Mouse (Mus musculus): Measurements from ENCODE around the gene Ephb2. TPM values are rescaled to one million over a fixed set of nuclear protein-coding genes. Genes with fewer than 3 reads are reported as not detected.

Ephb2 gene
- total RNA-seq, 4 experiments from 2014 or later: 13.2 to 15.0 (median 14.0) TPM

DNA sequence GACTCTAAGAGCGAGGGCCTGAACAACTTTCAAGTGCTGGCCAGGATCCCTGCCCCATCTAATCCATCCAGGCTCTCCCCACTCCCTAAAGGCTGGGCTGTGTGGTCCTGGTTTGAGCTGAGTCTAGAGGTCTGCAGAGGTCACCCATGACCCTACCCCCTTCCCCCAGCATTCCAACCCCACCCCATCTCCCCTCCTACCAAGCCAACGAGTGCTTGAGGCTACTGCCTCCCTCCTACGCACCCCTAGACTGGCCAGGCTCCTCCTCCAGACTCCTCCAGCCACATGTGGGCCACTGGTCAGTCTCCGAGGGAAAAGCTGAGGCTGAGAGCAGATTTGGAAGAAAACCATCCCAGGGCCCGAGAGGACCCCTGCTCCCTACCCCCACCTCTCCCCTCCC is 72.4 kb downstream of the Ephb2 start:
- DNase-seq (ENCODE audit: low spot score in 2 of 2): no peak

DNA sequence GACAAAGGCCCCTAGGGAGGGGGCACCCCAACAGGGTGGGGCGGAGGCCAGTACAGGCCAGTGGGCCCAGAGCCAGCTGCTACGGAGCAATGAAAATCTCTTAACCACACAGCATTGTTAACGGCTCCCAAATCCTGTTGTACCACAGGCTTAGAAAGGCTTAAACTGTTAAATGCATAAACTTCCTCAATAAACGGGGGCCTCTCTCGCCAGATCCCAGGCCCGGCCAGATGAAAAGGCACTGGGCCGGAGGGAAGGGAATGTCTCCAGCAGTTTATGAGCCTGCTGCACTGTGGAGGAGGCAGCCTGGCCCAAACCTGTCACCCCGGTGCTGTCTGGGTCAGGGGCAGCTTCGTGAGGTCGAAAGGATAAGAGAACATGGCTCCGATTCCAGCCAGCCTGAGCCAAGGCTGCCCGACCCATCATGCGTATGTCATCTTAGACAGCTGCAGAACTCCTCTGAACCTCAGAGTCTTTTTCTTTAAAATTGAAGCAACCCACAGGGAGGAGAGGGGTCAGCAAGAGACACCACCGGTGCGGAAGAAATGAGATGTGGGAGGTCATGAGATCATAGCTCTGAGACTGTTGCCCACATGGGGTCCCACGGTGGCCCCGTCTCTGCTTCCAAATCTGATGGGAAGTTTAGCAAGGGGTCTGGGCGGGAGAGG is 73.9 kb downstream of the Ephb2 start:
- DNase-seq (ENCODE audit: low spot score in 2 of 2): no peak

DNA sequence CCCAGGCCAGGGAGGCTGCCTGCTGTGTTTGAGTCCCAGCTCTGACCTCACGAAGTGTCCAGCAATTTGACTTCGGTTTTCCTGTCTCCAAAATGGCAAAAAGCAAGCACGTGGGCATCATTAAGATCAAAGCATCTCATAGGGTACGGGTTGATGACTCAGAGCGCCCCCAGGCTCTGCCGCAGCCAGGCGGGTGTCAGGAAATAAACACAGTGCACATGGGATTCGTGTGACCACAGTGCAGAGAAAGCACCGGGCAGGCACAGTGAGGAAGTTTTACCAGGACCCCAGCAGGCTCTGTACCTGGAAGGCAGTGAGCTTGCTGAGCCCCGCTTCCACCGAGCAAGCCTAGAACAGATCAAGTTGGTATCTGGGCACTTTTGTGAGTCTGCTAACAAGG is 74.9 kb downstream of the Ephb2 start:
- no peak for DNase-seq (ENCODE audit: low spot score in 2 of 2)

DNA sequence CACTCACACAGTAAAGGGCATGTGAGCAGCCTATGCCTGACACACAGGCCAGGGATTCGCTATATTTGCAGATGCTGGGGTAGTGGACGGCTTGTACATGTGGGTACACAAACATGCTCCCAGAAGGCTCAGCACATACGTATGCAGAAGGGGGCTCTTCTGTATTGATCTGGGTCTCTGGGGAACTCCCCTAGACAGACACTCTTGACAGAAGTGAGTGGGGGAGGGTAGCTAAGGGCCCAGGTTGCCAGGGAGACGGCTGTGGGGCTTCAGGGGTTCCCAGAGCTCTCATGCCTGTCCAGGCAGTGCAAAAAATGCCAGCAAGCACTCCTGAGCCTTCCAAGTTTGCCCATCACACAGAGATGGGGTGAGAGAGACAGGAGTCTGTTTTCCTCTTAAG is 78.7 kb downstream of the Ephb2 start:
- DNase-seq (ENCODE audit: low spot score in 2 of 2): no peak

DNA sequence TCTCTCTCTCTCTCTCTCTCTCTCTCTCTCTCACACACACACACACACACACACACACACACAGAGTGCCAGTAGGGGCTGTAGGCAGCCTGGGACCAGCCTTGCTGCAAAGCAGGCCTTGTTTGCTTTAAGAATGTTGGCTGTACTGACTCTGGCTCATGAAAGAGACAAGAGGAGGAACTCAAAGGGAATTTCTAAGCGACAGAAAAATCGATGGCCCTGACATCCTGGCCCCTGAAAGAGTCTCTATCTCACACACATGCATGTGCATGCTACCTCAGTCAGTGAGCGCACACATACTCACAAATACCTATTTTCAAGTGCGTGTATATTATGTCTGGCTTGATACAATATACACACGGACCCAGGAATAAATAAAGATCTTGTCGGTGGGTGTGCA is 79.3 kb downstream of the Ephb2 start:
- DNase-seq (ENCODE audit: low spot score in 2 of 2): no peak

DNA sequence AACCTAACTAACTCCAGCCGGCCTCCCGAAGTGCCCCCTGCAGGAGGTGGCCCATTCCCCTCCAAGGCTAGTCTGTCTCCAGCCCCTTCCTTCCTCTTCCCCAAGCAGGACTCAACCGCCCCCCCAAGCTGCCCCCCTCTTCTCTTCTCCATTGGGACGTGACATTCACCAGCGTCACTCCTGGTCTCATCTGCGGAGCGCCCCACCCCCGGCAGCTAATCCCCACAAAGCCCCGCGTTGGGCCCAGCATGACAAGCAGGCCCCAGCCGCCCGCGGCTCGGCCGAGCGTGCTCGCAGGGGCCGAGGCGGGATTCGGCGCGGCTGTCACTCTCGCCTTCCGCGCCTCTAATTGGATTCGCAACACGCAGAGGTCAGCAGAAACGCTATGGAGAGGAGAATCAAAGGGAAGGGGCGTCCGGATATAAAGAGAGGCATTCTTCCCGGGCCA is 80.4 kb downstream of the Ephb2 start:
- peak in 1 of 2 experiments; percentile 36 for DNase-seq (ENCODE audit: low spot score in 2 of 2)

DNA sequence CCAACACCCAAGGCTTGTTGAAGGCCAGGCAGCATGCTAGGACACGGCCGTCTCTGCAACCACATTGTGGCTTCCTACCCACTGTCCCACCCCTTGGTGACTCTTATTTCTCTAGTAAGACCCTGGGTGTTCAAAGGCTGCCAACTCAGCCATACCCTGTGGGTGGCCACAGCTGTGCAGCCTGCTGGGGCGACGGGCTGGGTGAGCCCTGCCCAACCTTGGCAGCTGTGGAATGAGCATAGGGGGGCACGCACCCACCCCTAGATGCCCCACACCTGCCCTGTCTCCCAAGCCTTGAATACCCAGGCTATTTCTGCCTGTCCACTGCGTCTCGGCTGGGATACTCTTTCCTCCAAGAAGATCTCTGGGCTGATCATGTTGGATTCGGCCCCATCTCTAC is 81.5 kb downstream of the Ephb2 start:
- no peak for DNase-seq (ENCODE audit: low spot score in 2 of 2)

DNA sequence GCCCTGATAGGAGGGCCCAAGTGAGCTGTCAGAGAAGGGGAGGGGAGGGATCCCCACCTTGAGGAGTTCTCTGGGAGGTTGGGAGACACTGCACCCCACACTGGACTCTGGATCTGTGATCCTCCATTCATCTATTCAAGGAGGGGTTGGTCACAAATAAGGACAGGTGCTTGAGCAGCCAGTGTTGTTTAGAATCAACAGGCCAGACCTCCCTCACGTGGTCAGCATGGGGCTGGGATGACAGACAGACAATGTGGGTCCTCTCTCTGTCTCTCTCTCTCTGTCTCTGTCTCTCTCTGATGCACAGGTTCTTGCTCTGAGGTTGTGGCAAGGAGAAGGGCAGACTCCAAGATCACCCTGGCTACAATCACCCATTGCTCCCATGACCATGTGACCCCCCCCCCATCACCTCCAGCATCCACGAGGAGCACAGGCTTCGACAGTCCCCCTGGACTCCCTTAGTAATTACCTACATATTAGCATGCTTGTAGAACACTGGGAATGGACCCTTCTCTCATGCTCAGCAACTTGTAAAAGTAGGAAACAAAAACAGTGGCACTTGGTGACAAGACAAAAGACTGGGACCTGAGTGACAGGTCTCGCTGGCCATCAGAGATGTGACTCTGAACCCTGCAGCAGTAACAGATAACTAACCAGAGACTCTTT is 84.3 kb downstream of the Ephb2 start:
- no peak for DNase-seq (ENCODE audit: low spot score in 2 of 2)

DNA sequence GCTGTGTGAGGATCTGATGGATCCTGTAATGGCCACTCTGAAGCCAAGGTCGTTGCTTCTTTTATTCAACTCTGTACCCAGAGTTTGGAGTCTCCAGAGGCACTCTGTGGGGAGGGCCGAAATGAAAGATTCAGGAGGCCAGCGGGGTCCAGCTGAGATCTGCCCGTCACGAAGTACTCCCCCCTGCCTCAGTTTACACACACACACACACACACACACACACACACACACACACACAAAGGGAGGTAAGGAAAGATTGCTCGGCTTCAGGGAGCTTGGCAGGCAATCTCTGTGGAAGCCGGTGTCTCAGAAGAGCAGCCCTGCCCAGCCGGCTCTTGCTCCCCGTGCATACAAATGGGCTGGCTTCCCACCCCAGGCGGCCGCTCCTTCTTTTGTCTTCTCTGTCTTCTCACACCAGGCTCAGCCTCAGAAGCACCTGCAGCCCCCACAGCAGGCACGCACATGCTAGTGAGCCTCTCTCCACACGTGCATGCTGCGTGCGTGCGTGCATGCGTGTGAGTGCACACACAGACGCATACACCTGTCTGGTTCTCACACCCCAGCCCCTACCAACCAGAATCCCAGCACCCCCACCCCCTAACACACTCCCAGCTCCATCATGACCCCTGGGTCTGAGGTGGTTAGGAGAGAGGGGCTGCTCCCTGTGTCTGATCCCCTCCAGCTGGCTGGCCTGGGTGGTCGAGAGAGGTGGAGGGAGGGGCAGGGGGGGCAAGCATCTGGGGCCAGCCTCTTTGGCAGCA is 85.0 kb downstream of the Ephb2 start:
- no peak for DNase-seq (ENCODE audit: low spot score in 2 of 2)

DNA sequence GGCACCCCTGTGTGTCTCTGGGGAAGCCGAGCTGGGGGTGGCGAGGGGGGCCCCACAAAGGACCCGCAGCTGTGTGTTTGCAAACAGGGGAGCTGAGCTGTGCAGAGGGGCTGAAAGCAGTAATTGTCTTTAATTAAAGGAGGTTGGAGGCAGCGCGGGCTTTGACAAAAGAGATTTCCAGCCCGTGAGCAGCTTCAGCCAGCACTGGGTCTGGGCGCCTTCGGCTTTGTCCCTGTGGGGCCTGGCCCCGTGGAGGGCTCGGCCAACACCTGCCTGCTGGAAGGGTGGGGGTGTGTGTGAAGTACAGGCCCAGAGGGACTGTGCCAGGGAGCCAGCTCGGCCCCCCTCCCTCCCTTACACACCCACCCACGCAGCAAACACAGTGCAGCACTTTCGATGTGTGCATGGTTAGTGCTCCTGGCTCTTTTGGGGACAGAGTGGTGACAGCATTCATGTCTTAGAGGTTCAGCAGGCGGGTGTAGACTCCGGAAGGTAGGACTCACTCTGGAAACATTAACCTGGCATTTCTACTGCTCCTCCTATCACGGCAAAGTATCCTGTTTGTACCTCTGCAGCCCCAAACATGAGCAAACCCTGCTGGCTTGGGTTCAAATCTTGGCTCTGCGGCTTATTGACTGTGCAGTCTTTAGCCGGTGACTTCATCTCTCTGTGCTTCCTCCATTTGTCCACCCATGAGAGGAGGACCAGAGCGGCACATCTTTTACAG is 85.8 kb downstream of the Ephb2 start:
- DNase-seq (ENCODE audit: low spot score in 2 of 2): peak in 1 of 2 experiments; percentile 65

DNA sequence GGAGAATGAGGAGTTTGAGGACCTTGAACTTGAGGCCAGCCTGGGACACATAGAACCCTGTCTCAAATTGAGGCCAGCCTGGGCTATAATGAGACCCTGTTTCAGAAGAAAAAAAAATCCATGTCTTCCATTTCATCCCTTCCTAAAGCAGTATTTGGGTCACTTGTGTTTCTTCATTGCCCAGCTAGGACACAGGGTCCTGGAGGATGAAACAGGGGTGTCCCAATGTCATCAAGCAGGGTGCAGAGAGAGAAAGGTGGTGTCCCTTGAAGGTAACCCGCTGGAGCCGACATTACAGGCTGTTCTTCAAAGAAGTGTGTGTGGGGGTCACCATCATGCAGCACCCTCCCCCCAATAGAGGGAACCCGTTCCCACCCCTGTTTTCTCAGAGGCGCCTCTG is 86.4 kb downstream of the Ephb2 start:
- no peak for DNase-seq (ENCODE audit: low spot score in 2 of 2)

DNA sequence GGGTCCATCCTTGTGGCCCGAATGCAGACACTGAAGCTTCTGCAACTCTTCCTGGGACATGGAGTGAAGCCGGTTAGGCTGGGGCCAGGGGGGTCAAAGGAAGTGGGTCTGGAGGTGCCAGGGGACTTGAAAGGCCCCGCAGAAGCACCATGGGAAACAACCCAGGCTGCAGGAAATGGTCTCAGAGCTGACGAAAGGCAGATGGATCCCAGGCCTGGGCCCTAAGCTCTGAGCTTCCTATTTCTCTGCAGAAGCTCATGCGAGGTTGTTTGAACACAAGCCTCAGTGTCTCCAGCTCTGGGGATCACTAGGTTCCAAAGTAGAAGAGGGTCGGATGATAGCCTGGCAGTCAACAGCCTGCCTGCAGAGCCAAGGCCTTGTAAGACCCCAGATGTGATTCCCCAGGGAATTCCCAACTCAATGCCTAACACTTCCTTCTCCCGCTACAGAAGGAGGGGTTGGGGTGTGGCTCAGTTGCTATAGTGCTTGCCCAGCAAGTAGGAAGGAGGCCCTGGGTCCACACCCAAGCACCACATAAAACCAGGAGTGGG is 86.9 kb downstream of the Ephb2 start:
- no peak for DNase-seq (ENCODE audit: low spot score in 2 of 2)

DNA sequence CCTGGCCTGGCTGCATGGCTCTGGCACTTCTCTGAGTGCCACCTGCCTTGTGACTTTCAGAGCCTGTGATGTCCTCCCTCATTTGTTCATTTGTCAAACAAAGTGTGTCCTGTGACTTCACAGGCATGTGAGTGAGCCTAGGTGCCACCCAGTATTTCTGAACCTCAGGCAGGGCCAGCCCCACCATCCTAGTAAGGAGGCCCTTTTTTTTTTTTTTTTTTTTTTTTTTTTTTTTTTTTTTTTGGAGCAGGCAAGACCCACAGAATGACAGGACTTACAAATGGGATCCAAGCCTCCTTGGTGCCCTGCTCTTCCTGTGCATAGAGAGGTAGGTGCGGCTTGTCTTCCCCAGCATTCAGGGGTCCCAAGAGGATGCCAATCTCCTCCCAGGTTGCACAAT is 89.3 kb downstream of the Ephb2 start:
- DNase-seq (ENCODE audit: low spot score in 2 of 2): no peak

DNA sequence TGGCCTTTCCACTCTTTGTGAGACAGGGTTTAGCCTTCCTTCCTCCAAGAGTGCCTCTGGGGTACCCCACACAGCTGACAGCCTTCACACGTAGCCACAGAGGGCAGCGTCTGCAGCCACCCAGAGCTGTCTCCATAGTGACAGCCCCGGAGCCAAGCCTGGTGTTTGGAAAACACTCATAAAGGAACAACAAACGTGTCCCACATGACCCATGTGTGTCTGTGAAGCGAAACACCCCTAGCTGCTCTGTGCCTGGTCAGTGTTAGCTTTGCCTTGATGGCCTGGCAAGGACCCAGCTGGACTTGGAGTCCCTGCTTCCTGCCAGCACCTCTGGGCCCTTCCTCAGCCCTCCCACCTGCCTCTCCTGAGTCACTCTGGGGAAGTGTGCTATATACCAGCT is 93.1 kb downstream of the Ephb2 start:
- no peak for DNase-seq (ENCODE audit: low spot score in 2 of 2)

DNA sequence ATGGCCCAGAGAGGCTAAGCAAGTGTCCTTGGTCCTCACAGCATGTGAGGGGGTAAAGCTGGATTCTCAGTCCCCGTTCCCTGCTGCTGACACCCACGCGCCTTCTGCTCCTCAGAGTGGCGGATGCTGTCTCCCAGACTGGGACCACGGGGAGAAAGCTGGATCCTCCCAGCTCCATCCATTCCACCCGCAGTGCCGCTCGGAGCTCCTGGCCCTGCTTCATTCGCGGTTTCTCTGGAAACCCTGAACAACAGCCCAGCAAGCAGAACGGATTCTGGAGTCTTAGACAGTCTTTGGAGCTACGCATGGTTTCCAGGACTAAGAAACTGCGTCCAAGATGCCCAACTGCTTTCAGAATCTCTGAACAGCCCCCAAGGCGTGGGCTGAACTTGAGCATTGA is 93.9 kb downstream of the Ephb2 start:
- peak; percentile 55 to 91 for DNase-seq (ENCODE audit: low spot score in 2 of 2)

DNA sequence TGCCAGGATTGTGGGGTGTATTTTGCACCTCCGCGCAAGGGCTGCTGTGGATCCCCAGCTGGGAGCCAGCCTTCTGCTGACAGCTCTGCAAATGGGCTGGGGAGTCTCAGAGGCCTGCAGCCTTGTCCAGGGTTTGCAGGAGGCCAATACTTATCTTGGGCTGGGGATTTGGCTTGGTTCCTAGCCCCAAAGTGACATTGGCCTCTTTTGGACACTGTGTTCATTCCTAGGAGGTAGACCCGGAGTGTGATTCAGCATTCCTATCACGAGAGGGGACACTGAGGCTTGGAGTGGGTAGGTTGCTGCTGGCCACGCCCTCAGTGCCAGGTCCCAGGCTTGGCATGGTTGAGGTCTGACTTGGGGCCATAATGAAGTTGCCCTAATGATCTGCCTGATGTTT is 94.8 kb downstream of the Ephb2 start:
- DNase-seq (ENCODE audit: low spot score in 2 of 2): no peak

DNA sequence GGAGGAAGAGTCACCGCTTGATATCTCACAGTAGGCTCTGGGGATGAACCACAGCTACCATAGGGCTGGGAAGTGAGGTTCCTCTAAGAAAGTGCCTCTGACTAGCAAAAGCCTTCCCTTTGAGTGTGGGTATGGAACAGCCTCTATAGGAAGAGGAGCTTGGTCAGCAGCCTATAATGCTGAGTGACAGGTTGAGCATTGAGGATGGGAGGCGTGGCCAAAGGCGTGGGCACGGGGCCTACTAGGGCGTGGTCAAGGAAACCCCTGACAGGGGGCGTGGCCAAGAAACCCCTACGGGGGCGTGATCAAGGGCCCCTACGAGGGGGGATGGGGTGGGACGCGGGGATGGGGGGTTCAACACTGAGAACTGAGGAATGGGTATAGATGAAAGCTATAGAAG is 96.6 kb downstream of the Ephb2 start:
- no peak for DNase-seq (ENCODE audit: low spot score in 2 of 2)

DNA sequence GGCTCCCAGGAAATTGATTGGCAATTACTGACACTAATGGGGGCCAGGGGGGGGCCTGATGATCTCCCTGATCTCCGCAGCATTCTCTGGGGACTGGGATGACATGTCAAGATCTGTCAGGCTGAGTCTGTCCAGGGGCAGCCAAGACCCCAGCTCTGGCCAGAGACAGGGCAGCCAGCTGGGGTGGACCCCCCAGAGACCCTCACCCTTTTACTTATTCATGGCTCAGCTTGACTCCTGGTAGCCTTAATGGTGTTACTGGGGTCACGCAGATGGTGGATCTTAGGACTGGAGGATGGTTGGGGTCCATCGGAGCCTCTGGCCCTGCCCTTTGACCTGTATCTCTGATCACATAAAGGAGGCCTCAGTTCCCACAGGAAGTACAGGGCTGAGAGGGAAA is 97.5 kb downstream of the Ephb2 start:
- no peak for DNase-seq (ENCODE audit: low spot score in 2 of 2)

DNA sequence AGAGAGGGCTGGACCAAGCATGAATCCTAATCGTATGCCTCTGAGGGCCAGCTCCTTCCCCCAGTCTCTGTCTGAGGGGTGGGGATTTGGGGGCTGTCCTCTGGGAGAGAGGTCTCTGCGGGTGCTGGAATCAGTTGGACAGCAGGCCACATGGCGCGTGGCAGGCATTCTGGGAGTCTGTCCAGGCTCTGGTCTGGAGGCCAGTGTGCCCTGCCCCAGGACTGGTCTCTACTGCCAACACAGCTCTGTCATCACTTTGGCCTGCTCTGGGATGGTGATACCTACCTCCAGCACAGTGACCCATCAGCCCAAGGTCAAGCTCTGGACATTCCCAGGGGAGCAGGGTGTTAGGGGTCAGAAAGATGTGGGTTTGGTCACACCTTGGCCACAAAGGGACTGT is 99.9 kb downstream of the Ephb2 start:
- no peak for DNase-seq (ENCODE audit: low spot score in 2 of 2)

DNA sequence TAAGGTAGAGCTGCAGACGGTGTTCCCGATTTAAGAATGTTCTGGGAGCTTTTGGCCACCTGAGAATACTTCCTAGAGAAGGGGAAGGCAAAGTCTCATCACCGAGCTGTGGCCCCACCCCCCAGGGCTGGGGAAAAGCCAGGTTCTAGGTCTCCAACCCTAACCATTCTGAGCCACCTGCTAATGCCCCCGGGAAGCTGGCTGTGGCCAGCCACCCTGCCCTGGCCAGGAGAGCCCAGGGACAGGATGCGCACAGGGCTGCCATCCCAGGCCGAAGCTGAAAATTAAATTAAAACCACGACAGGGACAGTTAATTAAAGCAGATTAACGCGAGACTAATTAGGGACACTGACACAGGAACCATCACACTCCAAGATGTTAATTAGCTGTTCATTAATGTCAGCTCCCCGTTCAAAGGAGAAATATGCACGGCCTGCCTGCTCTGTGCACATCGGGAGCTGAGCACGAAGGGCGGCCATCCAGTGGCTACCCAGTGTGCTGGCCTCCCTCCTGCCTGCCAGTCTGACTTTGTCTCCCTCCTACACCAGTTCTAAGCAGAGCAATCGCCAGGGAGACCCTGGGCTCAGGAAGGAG is 101.5 kb downstream of the Ephb2 start:
- DNase-seq (ENCODE audit: low spot score in 2 of 2): no peak

DNA sequence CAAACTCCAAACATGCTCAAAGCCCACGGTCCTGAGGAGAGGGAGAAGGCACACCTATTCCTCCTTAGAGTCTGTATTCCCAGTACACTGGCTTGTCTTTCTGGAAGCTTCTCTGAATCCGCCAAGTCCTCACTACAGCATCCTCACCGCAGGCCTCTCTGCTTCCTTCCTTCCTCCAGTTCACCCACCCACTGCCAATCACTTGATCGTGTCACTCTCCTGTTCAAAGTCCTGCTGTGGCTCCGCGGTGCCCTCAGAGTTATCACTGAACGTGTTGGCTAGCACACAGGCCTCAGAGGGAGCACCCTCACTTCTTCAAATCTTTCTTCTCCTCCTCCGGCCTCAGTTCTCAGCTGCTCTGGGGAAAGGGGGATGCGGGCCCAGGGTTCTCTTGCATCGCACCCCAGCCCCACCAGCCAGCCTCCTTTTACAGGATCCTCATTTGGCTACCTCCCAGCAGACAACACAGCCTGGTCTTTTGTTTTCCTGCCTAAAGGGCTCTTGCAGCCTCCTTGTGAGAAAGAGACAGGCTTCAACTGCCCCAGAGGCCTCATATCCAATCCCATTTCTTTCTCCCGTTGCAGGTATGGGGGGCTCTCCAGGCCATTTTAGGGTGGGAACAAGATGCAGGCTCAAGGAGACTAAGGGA is 102.4 kb downstream of the Ephb2 start:
- DNase-seq (ENCODE audit: low spot score in 2 of 2): no peak

Data from left cerebral cortex, adult 8-10 months (tissue).